Mouse (Mus musculus): ENCODE data around the gene Zfp36l2.

- TF ChIP-seq CTCF (IDR thresholded peaks at IDR 0.05; ENCODE audit: extremely low read depth, insufficient read depth, low read length) (no peak), POLR2A (IDR thresholded peaks at IDR 0.05; ENCODE audit: extremely low read depth, insufficient read depth, low read length) (no peak)
Observed at GRCm38 (mm10) chr17:84180715-84181501, 6.8 kb downstream of the Zfp36l2 start.

Measured in cortical plate, adult 2 months (tissue).